Mouse (Mus musculus): ENCODE results near the gene Clasp1.
A peak's percentile ranks its signal among the peaks of the same experiment; 100 is the strongest.

Clasp1 gene

DNA sequence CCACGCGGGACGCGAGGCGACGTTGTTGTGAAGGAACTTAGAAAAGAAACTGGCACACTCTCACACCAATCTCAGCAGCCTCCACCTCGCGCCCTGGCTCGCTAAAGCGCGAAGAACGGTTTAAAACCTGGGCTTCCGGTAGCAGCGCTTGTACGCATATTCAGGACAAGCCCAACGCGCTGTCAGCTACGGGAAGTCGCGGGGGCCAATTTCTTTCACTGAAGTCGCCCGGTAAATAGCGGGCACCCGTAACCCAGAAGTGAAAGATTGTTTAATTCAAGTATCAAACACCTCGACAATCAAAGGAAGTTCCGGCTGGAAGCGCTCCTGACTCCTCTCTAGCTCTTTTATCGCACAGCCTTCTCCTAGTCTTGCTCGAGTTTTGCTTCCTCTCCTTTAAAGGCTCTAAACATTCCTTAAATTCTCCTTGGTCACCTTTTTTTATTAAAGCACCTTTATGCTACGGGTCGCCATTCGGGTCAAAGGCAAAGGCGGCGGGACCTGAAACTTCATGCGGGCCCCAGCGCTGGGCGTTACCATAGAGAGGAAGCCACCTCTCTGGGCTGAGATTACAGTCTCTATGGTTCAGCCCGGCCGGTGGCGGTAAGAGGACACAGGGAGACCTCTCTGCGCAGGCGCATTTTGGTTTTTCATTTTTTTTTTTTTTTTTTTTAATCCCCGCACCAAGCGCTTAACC lies at the start of gene Clasp1:
Gene Clasp1, plus strand, starts transcription at position 302 of the 697 bp plus-strand sequence.
- DNase-seq (ENCODE audit: low spot score in 2 of 2), result peak; percentile 97 to 99

DNA sequence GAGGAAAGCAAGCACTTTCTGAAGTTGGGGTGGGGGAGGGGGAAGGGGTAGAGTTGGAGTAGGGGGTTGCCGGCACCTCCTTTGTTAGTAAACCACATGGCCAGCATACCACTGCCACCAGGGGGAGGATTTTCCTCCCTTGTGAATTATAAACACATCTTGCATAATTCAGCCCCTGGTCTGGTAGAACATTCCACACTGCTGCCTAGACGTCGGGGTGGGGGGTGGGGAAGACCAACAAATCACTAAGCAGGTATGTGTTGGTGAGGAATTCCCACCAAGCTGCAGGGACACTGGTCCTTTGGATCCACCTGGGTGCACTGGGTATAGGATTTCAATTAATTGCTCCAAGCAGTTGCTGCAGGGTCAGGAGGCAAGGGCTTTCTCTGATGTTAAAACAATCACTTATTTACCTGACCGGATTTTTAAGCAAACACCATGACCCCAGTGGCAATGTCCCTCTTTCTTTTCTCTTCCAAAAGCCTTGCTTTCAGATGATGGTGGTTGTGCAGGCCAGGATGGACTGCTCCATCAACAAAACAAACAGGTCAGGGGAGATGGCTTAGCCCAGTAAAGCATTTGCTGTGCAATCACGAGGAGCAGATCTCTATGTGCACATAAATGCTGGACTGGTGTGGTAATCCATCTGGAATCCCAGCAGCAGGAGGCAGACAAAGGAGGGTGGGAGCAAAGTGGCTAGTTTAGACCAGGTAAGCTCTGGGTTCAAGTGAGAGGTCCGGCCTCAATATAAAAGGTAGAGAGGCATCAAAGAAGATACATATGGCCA lies 45.0 kb upstream of the Clasp1 start:
- no peak for DNase-seq (ENCODE audit: low spot score in 2 of 2)

GRCm38 (mm10) chr1:118349922-118350321 lies 38.9 kb upstream of the Clasp1 start:
- DNase-seq (ENCODE audit: low spot score in 2 of 2), result no peak

DNA sequence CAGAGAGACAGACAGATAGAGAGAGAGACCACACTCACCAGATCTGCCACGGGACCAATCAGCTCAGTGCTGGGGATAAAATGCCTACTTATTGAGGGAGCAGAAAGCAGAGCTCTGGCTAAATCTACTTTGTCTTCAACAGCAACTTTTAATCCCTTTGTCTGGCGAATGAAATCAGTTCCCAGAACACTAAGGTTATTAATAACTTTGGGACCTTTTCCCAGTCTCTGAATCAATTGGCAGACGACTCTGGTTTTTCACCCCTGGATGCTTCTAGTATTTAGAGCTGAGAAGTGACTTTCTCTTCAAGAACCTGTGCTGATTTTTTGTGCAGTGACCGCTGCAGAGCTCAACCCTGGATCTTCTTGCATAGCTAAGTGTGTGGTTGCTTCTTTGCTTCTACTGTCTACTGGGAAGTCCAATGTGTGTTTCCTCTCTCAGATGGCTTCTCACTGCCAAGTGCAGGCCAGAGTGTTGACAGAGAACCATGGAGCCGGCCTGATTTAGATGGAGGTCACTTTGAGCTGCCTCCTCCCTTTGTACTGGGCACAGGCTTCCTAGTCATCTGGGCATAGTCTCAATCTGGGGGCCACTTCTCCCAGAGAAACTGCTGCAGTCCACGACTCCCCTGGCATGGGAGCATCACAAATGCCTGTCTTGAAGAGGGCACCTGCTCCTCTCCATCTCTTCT lies 29.6 kb upstream of the Clasp1 start:
- no peak for DNase-seq (ENCODE audit: low spot score in 2 of 2)

- DNase-seq (ENCODE audit: low spot score in 2 of 2), result no peak
These were observed 20.9 kb upstream of the Clasp1 start for GRCm38 (mm10) chr1:118367970-118368369.

DNA sequence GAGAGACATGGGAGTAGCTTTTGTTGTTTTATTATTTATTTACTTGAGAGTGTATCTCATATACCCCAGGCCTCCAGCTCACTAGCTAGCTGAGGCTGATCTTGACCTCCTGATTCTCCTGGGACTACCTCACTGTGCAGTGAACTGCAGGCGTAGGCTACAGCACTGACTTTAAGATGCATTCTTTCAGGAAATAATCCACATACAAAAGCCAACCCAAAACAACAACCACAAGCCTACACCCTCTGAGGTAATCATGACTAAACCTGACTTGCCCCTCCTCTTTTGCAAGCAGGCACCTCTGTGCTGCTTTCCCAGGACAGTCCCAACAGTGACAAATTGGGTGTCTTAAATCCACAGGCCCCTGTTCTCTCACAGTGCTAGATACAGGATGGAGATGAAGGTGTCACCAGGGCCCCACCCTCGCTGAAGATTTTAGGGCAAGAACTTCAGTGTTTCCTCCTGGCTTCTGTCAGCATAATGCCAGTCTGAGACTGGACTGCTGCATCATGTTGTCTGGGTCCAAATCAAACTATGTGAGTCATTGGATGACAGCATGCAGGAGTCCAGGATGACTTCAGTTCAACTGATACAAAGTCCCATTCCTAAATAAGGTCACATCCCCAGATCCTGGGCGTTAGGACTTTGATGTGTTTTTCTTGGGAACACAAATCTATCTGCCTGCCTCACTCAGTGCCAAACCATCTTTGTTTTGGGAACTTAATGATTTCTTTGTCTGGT lies 20.0 kb upstream of the Clasp1 start:
- no peak for DNase-seq (ENCODE audit: low spot score in 2 of 2)

- no peak for DNase-seq (ENCODE audit: low spot score in 2 of 2)
These were observed 11.1 kb upstream of the Clasp1 start for GRCm38 (mm10) chr1:118377784-118378183.

DNA sequence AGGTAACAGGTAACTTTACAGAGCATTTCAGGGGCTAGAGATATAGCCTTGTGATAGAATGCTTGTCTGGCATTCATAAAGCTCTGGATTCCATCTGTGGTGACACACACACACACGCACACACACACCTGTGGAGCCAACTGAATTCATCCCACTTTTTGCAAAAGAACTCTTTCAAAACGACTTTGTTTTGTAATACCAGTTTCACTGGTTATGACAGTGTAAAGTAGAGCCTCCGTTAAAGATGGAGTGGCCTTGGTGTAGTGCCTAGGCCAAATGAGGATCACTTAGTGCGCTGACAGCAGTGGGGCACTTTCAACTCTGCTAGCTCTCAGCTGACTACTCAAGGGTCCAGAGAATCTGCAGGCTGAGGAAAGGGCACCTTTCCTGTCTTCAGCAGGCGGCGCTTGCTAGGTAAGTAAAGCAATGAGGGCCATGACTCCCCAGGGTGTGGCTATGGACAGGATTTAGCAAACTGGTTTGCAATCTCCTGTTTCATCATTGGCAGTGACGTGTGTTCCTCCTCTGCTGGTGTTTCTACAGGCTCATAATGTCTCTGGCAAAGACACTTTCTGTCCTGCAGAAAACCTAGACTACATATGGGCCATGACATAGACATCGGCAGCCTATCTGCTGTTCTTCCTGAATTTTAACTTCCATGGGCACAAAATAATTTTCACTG lies 8.6 kb upstream of the Clasp1 start:
- DNase-seq (ENCODE audit: low spot score in 2 of 2), result no peak

DNA sequence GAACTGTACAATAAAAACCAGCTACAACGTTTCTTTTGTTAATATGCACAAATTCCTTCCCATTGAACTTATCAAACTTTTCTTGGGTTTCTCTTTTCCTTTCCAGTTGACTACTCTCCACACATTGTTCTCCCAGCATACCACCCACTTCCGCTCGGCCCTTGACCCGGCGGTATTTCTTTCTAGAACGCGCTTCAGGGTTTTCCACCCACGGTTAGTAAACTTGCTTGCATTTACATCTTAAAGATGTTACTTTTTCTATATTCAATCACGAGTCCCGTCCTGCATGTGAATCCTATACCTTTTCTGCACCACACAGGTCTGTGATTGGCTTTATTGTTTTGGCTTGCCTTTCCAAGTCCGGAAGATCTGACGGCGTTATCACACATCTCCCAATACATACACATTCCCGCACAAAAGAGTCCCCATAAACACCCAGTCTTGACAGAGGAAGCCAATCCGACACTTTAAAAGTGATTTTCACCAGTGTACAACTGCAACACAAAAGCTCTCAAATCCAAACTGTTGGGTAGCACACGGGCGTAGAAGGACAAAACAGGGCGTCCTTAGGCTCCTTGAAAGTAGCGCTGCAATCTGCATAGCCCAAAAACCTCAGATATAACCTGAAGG lies 616 bp upstream of the Clasp1 start:
- peak; percentile 72 for DNase-seq (ENCODE audit: low spot score in 2 of 2)

- peak; percentile 43 to 49 for DNase-seq (ENCODE audit: low spot score in 2 of 2)
These were observed 802 bp downstream of the Clasp1 start for GRCm38 (mm10) chr1:118389454-118390265.

GRCm38 (mm10) chr1:118390266-118390660 lies 1.4 kb downstream of the Clasp1 start:
- DNase-seq (ENCODE audit: low spot score in 2 of 2), result no peak

DNA sequence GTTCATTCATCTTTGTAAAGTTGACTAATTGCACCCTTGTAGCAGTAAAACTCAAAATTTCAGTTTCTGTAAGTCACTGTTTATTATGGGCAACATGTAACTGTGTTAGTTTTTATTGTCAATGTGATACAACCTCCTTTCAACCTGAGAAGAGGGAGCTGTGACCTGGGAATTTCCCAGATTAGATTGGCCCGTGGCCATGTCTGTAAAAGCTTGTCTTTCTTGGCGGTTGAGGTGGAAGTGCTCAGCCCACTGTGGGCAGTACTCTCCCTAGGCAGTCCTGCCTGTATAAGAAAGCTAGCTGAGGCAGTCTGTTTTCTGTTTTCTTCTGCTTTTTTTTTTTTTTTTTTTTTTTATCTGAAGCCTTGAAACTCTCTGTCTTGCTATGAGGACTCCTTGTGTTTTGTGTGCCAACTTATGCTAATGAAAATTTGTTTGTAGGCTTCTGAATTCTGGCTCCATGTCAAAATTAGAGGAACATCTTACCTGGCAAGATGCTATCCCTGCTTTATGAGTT lies 2.1 kb downstream of the Clasp1 start:
- DNase-seq (ENCODE audit: low spot score in 2 of 2), result no peak

- DNase-seq (ENCODE audit: low spot score in 2 of 2), result no peak
These were observed 3.4 kb downstream of the Clasp1 start for GRCm38 (mm10) chr1:118392246-118392645.

GRCm38 (mm10) chr1:118393916-118394315 lies 5.1 kb downstream of the Clasp1 start:
- no peak for DNase-seq (ENCODE audit: low spot score in 2 of 2)

- no peak for DNase-seq (ENCODE audit: low spot score in 2 of 2)
These were observed 9.0 kb downstream of the Clasp1 start for GRCm38 (mm10) chr1:118397866-118398265.

DNA sequence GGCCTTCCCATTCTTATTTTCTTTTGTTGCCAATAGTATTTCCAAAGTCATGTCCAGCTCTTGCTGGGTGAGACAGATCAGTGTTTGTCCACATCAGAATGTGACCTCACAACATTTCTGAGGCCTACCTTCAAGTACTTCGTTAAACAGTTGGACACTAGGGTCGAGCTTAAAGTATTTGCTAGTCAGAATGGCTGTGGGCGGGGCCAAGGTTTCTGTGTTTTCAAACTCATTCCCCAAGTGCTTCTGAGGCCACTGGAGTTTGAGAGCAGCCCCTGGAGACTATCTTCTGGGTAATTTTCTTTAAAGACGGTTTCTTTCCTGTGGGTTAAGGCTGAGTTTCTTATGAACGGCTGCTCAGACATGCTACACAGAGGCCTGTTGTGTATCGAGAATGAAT lies 9.7 kb downstream of the Clasp1 start:
- no peak for DNase-seq (ENCODE audit: low spot score in 2 of 2)

GRCm38 (mm10) chr1:118399625-118400310 lies 10.9 kb downstream of the Clasp1 start:
- DNase-seq (ENCODE audit: low spot score in 2 of 2), result no peak

- DNase-seq (ENCODE audit: low spot score in 2 of 2), result no peak
These were observed 13.1 kb downstream of the Clasp1 start for GRCm38 (mm10) chr1:118401991-118402390.

DNA sequence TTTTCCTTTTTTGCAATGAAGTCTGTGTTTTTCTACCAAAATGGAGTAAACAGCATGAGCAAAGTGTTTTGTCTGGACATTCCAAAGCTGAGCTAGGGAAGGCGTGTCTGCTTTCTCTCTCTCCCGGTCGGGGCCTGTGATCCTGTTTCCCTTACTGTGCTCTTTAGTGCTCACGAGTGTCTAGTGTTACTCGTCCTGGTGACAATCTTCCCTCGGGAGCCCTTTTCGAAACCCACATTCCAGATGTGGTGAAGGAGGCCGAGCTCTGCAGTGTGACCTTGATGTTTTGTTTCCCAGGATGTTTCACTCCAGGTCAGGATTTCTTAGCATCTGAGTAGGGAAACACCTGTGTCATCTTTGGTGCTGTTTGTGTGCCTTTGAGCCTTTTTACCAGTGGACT lies 13.7 kb downstream of the Clasp1 start:
- no peak for DNase-seq (ENCODE audit: low spot score in 2 of 2)

Data from right cerebral cortex, adult 2 months (tissue).